Mouse (Mus musculus) ES-Bruce4 (cell line): ENCODE measurements around the gene Tmem43.
"Not testable (repeated sequence)": the region's sequence is repeated elsewhere in the genome, so short reads cannot be mapped to it uniquely, and the experiment has no call there.

Experiments
- CTCF ChIP-seq: IDR thresholded peaks from one replicate; pipeline ENCODE4 v1.8.1; 2011; ENCODE audit warnings: low read depth, low read length
- POLR2A ChIP-seq: IDR thresholded peaks from one replicate; pipeline ENCODE4 v1.8.1; 2011; ENCODE audit warnings: low read length; ENCODE audit not compliant: insufficient read depth

DNA sequence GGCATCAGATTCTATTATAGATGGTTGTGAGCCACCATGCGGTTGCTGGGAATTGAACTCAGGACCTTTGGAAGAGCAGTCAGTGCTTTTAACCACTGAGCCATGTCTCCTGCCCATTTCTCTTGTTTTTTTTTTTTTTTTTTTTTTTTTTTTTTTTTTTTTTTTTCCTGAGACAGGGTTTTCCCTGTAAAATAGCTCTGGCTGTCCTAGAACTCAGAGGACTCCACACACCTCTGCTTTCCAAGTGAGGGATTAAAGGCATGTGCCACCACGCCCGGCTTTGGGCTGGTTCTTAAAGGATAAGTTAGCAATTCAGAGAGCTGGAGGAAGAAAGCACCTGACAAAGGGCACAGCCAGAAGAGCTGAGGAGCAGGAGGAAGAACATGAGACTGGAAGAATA, 2.1 kb upstream of the Tmem43 start:
- TF ChIP-seq CTCF, POLR2A: not testable (repeated sequence)
